Mouse (Mus musculus): Measurements from ENCODE around the gene Trak1. TPM values are rescaled to one million over a fixed set of nuclear protein-coding genes. Genes with fewer than 3 reads are reported as not detected.

Gene Trak1
- polyA plus RNA-seq, 1 experiment = 44.1 TPM

DNA sequence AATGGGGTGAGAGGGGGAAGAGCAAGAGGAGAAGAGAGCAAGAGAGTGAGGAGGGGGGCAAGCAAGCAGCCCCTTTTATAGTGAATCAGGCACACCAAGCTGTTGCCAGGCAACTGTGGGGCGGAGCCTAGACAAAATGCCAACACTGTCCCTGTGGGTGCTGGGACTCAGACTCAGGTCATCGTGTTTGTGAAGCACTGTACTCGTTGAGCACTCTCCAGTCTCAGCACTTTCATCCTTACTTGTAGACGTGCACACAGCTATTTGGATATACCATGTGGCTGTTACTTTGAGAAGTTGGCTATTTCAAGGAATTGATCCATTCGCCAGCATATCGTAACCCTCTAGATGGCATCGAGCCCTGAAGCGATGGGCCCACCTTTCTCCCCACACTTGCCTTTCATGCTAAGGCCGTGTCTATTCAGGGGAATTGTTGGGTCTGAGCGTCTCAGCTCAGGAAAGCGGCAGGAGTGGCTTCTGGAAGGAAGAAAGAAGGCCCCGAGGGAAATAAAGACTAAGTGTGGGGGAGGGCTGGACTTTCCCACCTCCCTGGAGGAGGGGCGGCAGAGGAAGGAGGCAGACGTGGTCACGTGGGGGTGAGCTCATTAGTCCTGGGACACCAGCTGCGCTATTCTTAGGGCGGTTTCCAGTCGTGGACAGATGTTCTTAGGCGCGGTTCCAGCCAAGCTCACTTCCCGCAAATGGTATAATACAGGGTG, 16.5 kb downstream of the Trak1 start:
- Histone ChIP-seq H3K4me1 (ENCODE audit: control insufficient read depth, insufficient read depth, low read length) (peaks cover 24% of the 10 kb centered on the region), H3K9ac (ENCODE audit: low read depth, poor library complexity, severe bottlenecking) (peak overlapping the region; percentile 55), H3K27me3 (ENCODE audit: control insufficient read depth, insufficient read depth, low read length, poor library complexity, severe bottlenecking) (no peaks in the 10 kb centered on the region), H3K36me3 (ENCODE audit: control insufficient read depth, insufficient read depth, low read length, poor library complexity, severe bottlenecking) (peaks cover 3% of the 10 kb centered on the region), H3K9me3 (replicated peaks; ENCODE audit: control insufficient read depth, insufficient read depth, low read length, poor library complexity, severe bottlenecking) (peaks cover 5% of the 10 kb centered on the region), H3K27ac (ENCODE audit: insufficient read depth, low read length) (peak overlapping the region; percentile 97), H3K4me3 (ENCODE audit: low read depth, low read length) (peak overlapping the region; percentile 70)
- TF ChIP-seq EP300 (IDR thresholded peaks at IDR 0.05; ENCODE audit: insufficient read depth, low read depth, low read length) = peak; percentile 99
- TF ChIP-seq POLR2A (IDR thresholded peaks at IDR 0.05; ENCODE audit: insufficient read depth, low read length) = no peak
- no peak for TF ChIP-seq CTCF (IDR thresholded peaks at IDR 0.05; ENCODE audit: low read depth, low read length)

DNA sequence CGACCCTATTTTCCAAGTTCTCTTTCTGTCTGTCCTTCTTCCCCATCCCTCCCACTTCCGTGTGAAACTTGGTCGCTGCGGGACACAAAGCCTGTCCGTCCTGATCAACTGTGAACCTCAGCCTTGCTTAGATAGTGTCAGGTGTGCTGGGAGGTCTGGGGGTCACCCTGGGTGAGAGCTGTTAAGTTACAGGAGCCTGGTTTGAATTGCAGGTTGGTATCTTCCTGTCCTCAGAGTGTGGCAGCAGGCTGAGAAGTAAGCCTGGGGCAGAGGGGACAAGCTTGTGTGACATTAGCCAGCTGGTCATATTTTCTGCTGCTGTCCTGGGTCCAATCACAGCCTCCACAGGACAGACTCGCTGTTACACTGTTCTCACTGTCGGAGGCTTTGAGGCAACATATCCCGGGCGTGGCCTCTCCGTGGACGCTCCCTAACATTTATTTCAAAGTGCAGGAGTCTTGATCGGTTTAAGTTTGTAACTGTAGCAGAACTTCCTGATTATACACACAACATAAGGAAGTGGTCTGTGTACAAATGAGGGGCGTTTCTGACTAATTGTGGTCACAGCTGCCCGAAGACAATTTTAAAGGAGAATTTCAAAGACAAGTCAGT, 17.3 kb downstream of the Trak1 start:
- Histone ChIP-seq H3K36me3 (ENCODE audit: control insufficient read depth, insufficient read depth, low read length, poor library complexity, severe bottlenecking) (peaks cover 4% of the 10 kb centered on the region), H3K9me3 (replicated peaks; ENCODE audit: control insufficient read depth, insufficient read depth, low read length, poor library complexity, severe bottlenecking) (peaks cover 13% of the 10 kb centered on the region), H3K27ac (ENCODE audit: insufficient read depth, low read length) (peak overlapping the region; percentile 97), H3K9ac (ENCODE audit: low read depth, poor library complexity, severe bottlenecking) (peak overlapping the region; percentile 55), H3K4me3 (ENCODE audit: low read depth, low read length) (peak overlapping the region; percentile 70), H3K27me3 (ENCODE audit: control insufficient read depth, insufficient read depth, low read length, poor library complexity, severe bottlenecking) (no peaks in the 10 kb centered on the region), H3K4me1 (ENCODE audit: control insufficient read depth, insufficient read depth, low read length) (peaks cover 21% of the 10 kb centered on the region)
- TF ChIP-seq POLR2A (IDR thresholded peaks at IDR 0.05; ENCODE audit: insufficient read depth, low read length) = no peak
- TF ChIP-seq EP300 (IDR thresholded peaks at IDR 0.05; ENCODE audit: insufficient read depth, low read depth, low read length) = no peak
- TF ChIP-seq CTCF (IDR thresholded peaks at IDR 0.05; ENCODE audit: low read depth, low read length) = no peak

DNA sequence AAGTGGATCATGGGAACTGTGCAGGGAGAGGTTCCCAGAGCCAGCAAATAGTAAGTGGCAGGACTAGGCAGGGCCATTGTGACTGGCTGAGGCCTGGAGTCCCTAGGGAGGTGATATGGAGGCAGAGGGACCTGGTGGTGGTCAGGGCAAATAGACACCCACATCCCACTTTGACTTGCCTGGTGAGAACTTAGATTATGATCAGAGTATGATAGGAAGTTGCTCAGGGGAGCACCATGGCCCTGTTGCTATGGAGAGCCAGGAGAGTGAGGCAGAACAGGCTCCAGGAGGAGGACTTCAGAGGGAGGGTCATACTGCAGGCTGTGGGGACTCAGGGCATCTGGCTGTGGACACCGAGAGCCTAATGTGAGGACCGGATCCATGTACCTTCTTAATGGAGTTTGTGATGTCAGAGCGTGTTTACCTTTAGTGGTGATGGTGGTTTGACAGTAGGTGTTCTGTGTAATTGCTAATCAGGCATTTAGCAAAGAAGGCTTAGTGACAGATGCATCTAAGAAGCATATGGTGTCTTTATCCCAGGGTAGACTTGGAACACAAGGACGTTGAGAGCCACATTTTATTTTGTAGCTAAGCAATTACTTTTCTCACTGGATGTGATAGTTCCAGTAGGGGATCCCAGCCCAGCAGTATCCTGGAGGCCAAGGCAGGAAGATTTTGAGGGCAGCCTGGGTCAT, 18.7 kb downstream of the Trak1 start:
- peaks cover 26% of the 10 kb centered on the region for H3K9me3 ChIP-seq (replicated peaks; ENCODE audit: control insufficient read depth, insufficient read depth, low read length, poor library complexity, severe bottlenecking)
- H3K4me1 ChIP-seq (ENCODE audit: control insufficient read depth, insufficient read depth, low read length) = peaks cover 15% of the 10 kb centered on the region
- H3K9ac ChIP-seq (ENCODE audit: low read depth, poor library complexity, severe bottlenecking) = no peak overlapping the region
- H3K27ac ChIP-seq (ENCODE audit: insufficient read depth, low read length) = peak overlapping the region; percentile 97
- H3K4me3 ChIP-seq (ENCODE audit: low read depth, low read length) = no peak overlapping the region
- TF ChIP-seq POLR2A (IDR thresholded peaks at IDR 0.05; ENCODE audit: insufficient read depth, low read length) = no peak
- no peak for TF ChIP-seq EP300 (IDR thresholded peaks at IDR 0.05; ENCODE audit: insufficient read depth, low read depth, low read length)
- TF ChIP-seq CTCF (IDR thresholded peaks at IDR 0.05; ENCODE audit: low read depth, low read length) = no peak
- no peaks in the 10 kb centered on the region for H3K27me3 ChIP-seq (ENCODE audit: control insufficient read depth, insufficient read depth, low read length, poor library complexity, severe bottlenecking)
- peaks cover 7% of the 10 kb centered on the region for H3K36me3 ChIP-seq (ENCODE audit: control insufficient read depth, insufficient read depth, low read length, poor library complexity, severe bottlenecking)

DNA sequence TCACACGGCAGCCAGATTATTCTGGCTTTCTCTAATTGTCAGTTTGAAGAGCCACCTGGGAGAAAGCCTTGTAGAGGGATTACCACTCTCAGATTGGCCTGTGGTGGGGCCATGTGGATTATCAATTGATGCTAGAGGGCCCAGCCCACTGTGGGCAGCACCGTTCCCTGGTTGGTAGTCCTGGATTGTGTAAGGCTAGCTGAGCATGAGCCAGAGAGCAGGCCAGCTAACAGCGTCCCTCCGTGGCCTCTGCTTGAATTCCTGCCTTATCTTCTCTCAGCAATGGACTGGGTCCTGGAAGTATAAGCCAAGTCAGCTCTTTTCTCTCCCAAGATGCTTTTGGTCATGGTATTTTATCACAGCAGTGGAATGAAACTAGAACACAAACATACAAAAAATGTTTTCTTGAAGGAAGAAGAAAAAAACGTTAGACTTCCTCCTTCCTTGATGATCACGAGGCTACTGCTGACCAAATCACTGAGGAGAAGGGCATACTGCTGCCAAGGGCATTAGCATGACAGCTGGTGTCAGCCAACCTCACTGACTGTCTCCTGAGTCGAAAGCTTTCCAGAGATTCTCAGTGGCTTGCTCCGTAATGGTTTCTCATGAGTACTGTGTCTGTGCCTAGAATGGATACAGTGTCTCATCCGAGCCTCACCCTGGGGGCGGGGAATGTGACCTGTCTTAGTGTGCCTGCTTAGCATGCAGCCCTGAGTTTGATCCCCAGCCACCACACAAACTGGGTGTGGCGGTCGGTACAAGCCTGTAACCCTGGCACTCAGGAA, 19.5 kb downstream of the Trak1 start:
- peaks cover 34% of the 10 kb centered on the region for H3K9me3 ChIP-seq (replicated peaks; ENCODE audit: control insufficient read depth, insufficient read depth, low read length, poor library complexity, severe bottlenecking)
- peak overlapping the region; percentile 42 for H3K27ac ChIP-seq (ENCODE audit: insufficient read depth, low read length)
- peaks cover 7% of the 10 kb centered on the region for H3K36me3 ChIP-seq (ENCODE audit: control insufficient read depth, insufficient read depth, low read length, poor library complexity, severe bottlenecking)
- H3K9ac ChIP-seq (ENCODE audit: low read depth, poor library complexity, severe bottlenecking) = no peak overlapping the region
- peak; percentile 66; the same call in 1 of the 2 replicates for TF ChIP-seq EP300 (IDR thresholded peaks at IDR 0.05; ENCODE audit: insufficient read depth, low read depth, low read length)
- no peak for TF ChIP-seq CTCF (IDR thresholded peaks at IDR 0.05; ENCODE audit: low read depth, low read length)
- no peak for TF ChIP-seq POLR2A (IDR thresholded peaks at IDR 0.05; ENCODE audit: insufficient read depth, low read length)
- H3K4me3 ChIP-seq (ENCODE audit: low read depth, low read length) = no peak overlapping the region
- no peaks in the 10 kb centered on the region for H3K27me3 ChIP-seq (ENCODE audit: control insufficient read depth, insufficient read depth, low read length, poor library complexity, severe bottlenecking)
- H3K4me1 ChIP-seq (ENCODE audit: control insufficient read depth, insufficient read depth, low read length) = peaks cover 15% of the 10 kb centered on the region

DNA sequence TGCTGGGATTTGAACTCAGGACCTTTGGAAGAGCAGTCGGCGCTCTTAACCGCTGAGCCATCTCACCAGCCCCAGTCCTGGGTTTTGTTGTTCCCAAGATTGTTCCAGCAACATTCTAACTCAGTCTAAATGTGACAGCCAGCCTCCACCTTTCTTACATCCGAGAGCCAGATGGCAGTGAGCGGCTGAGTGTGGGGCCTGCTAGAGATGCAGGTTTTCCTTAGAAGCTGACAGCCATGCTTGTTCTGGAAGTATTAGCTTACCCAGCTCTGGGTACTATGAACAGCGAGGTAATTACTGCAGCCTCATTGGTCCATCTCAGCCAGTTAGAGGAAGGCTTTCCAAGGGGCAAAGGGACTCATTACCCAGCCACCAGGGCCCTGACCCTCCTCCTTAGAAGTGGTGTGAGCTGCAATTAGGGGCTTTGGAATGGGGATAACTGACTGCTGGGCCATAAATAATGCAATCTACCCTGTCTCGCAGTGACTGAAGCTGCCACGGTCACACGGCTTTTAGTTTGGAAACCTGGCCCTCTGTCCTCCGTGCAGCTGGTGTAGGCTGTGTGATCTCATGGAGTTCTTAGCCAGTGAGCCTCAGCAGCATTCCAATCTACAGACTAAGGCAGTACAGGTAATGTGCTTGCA, 22.1 kb downstream of the Trak1 start:
- peaks cover 11% of the 10 kb centered on the region for H3K4me1 ChIP-seq (ENCODE audit: control insufficient read depth, insufficient read depth, low read length)
- TF ChIP-seq EP300 (IDR thresholded peaks at IDR 0.05; ENCODE audit: insufficient read depth, low read depth, low read length) = no peak
- TF ChIP-seq CTCF (IDR thresholded peaks at IDR 0.05; ENCODE audit: low read depth, low read length) = no peak
- TF ChIP-seq POLR2A (IDR thresholded peaks at IDR 0.05; ENCODE audit: insufficient read depth, low read length) = no peak
- H3K27me3 ChIP-seq (ENCODE audit: control insufficient read depth, insufficient read depth, low read length, poor library complexity, severe bottlenecking) = no peaks in the 10 kb centered on the region
- no peak overlapping the region for H3K4me3 ChIP-seq (ENCODE audit: low read depth, low read length)
- no peak overlapping the region for H3K27ac ChIP-seq (ENCODE audit: insufficient read depth, low read length)
- peaks cover 7% of the 10 kb centered on the region for H3K36me3 ChIP-seq (ENCODE audit: control insufficient read depth, insufficient read depth, low read length, poor library complexity, severe bottlenecking)
- H3K9me3 ChIP-seq (replicated peaks; ENCODE audit: control insufficient read depth, insufficient read depth, low read length, poor library complexity, severe bottlenecking) = peaks cover 38% of the 10 kb centered on the region
- no peak overlapping the region for H3K9ac ChIP-seq (ENCODE audit: low read depth, poor library complexity, severe bottlenecking)

Measured in ES-Bruce4 (cell line).